Mouse (Mus musculus): ENCODE measurements around the gene Itgb5.

GRCm38 (mm10) chr16:33934701-33935406 is 105.4 kb downstream of the Itgb5 start:
- TF ChIP-seq TCF12 (IDR thresholded peaks at IDR 0.05; ENCODE audit: low read depth, low read length) (no peak), CTCF (conservative IDR thresholded peaks at IDR 0.05 in 1 of 2, IDR thresholded peaks at IDR 0.05 in 1 of 2; ENCODE audit: low read depth in 2 of 2, low read length in 2 of 2) (no peak), EP300 (IDR thresholded peaks at IDR 0.05; ENCODE audit: low read length) (no peak), POLR2A (IDR thresholded peaks at IDR 0.05; ENCODE audit: low read depth, low read length) (no peak)

Measured in CH12.LX (cell line).